Mouse (Mus musculus) heart, adult 2 months (tissue): Measurements from ENCODE around the gene Fbxo47.

Source experiments
- CTCF ChIP-seq: fragments of 200-600 bp; IDR thresholded peaks from 2 replicates; pipeline ENCODE4 v1.8.1; 2022; ENCODE audit warnings: antibody characterized with exemption, mild to moderate bottlenecking, moderate library complexity
- EP300 ChIP-seq: fragments of 200-500 bp; IDR thresholded peaks from 2 replicates; pipeline ENCODE4 v1.6.1; 2011; ENCODE audit warnings: low read depth, low read length, control low read depth; ENCODE audit not compliant: insufficient read depth

GRCm38 (mm10) chr11:97836541-97836940, 47.4 kb downstream of the Fbxo47 start:
- TF ChIP-seq EP300 = no peak
- no peak for TF ChIP-seq CTCF
